Mouse (Mus musculus) kidney, adult 2 months (tissue): ENCODE data around the gene Zfp948. TPM values are rescaled to one million over a fixed set of nuclear protein-coding genes. Genes with fewer than 3 reads are reported as not detected.
A peak's percentile ranks its signal among the peaks of the same experiment; 100 is the strongest.

Experiments
- DNase-seq: peaks from one replicate; pipeline ENCODE4 v3.0.0; 2021
- H3K27ac ChIP-seq: fragments of 200-500 bp; 2 replicates; pipeline ENCODE4 v1.5.1; 2012; ENCODE audit warnings: low read depth, low read length, control low read depth, inconsistent platforms; ENCODE audit not compliant: insufficient read depth
- H3K27me3 ChIP-seq: fragments of 200-500 bp; replicated peaks from 2 replicates; pipeline ENCODE4 v1.6.1; 2012; ENCODE audit warnings: mild to moderate bottlenecking, moderate library complexity, low read length, inconsistent platforms; ENCODE audit not compliant: control insufficient read depth, insufficient read depth
- H3K36me3 ChIP-seq: fragments of 200-500 bp; 2 replicates; pipeline ENCODE4 v1.6.1; 2012; ENCODE audit warnings: mild to moderate bottlenecking, moderate library complexity, low read length, inconsistent platforms; ENCODE audit not compliant: control insufficient read depth, insufficient read depth
- H3K4me1 ChIP-seq: fragments of 200-500 bp; 2 replicates; pipeline ENCODE4 v1.6.1; 2011; ENCODE audit warnings: low read length; ENCODE audit not compliant: control insufficient read depth, insufficient read depth
- H3K4me3 ChIP-seq: fragments of 200-500 bp; 2 replicates; pipeline ENCODE4 v1.5.1; 2011; ENCODE audit warnings: mild to moderate bottlenecking, low read depth, low read length, control low read depth; ENCODE audit not compliant: insufficient read depth
- CTCF ChIP-seq: fragments of 200-500 bp; conservative IDR thresholded peaks from 2 replicates; pipeline ENCODE4 v1.5.1; 2011; ENCODE audit warnings: low read depth, mild to moderate bottlenecking, control low read depth, low read length, moderate library complexity, mixed read lengths; ENCODE audit not compliant: insufficient read depth, insufficient read length
- POLR2A ChIP-seq: fragments of 200-500 bp; IDR thresholded peaks from one replicate; pipeline ENCODE4 v1.6.1; 2011; ENCODE audit warnings: low read depth, low read length, control low read depth
- WGBS: fragments of 180-500 bp; shearing (Covaris S2); methylation state at CpG from one replicate; pipeline ENCODE4 v1.1.7; 2018; 5-methylcytosine and 5-hydroxymethylcytosine counted together
- polyA plus RNA-seq: library from polyadenylated mRNA; depleted of rRNA; stranded (reverse); fragments of >200 nt; gene quantifications from 2 replicates; pipeline ENCODE4 v1.2.3, GENCODE M21; 2012; rRNA removed

The Zfp948 gene
- polyA plus RNA-seq: 0.94 and 1.5 TPM in 2 replicates

DNA sequence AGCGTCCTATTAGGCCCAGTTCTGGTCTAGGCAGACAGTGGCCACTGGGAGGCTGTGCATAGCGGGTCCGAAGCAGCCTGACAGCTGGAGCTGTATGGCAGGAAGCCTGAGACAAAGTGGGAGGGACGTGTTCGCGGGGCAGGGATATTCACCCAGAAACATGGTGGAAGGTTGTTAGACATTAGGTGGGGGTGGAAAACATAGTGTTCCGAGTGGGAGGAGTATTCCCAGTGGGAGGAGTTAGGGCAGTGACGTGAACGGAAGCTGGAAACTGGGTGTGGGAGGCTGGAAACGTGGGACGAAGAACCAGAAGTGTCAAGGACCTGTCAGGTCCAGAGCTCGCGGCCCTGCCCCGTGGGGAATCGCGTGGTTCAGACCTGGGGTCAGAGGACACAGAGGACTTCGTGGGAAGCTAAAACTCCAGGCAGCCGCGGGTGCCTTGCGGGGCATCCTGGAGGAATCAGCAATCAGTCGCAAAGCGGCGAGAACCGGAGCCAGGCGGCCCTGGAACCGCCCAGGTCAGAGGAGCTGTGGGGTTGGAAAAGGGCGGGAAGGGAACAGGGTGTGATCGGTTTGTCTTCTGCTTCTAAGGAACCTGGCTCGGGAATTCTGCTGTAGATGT, at the start of gene Zfp948:
TSS of gene Zfp948 (plus strand) at position 281 of the 622 bp plus-strand sequence.
- DNase-seq: peak; percentile 93
- no peaks in the 10 kb centered on the region; the same call in 1 of the 2 replicates for H3K36me3 ChIP-seq
- H3K4me3 ChIP-seq: peak within 1 kb of the TSS; percentile 61
- peak within 1 kb of the TSS; percentile 91 for H3K27ac ChIP-seq
- no peaks in the 10 kb centered on the region for H3K27me3 ChIP-seq
- TF ChIP-seq CTCF (peak; percentile 30), POLR2A (no peak)
- H3K4me1 ChIP-seq: peaks cover 6% of the 10 kb centered on the region; the same call in 1 of the 2 replicates
- WGBS: under 1% methylated on average over 29 of the region's 29 CpGs

DNA sequence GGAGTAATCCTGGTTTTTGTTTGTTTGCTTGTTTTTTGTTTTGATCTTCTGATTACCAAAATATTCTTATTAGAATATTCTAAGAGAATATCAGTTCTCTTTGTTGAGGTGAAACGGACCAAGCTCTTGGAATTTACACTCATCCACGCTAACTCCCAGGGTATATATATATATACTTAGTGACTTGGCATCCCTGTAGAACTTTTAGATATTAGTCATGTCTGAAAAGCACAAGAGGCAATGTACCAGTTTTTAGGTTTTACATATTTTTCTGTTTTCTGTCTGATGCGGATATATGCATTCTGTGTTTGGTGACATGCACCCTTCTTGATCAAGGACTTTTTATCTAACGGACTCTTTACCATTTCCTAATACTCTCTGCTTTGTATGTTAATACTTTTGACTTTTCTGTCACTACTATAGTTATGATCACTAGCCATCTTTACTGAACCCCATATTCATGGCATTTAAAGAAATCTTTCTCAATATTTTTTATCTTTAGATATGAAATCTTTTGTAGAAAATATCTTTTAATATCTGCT, 49.6 kb upstream of the Zfp948 start:
- peak overlapping the region; percentile 66; the same call in 1 of the 2 replicates for H3K4me3 ChIP-seq

DNA sequence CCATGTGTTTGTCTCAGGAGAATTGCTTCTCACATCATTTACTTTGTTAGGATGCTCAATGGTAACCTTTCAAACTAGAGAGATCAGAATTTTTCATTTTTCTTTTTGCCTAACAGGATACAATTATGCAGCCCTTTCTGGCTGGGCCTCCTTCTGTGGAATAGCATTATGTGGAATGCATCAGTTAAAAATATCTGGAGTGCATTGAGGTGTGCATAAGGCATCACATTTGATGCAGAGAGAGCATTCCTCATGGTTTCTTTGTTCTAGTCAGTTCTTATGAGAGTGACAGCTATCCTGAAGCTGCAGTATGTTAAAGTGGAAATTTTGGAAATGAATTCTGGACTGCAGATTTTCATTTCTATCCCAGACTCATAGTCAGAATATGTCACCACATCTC, 40.5 kb upstream of the Zfp948 start:
- no peak overlapping the region for H3K4me3 ChIP-seq
- H3K36me3 ChIP-seq: no peaks in the 10 kb centered on the region
- no peak overlapping the region for H3K27ac ChIP-seq
- H3K27me3 ChIP-seq: no peaks in the 10 kb centered on the region
- no peaks in the 10 kb centered on the region for H3K4me1 ChIP-seq
- TF ChIP-seq CTCF: no peak
- no peak for TF ChIP-seq POLR2A
- DNase-seq: no peak

More for the DNA sequence above, 49.6 kb upstream of the Zfp948 start:
- Histone ChIP-seq H3K4me1 (peaks cover 5% of the 10 kb centered on the region; the same call in 1 of the 2 replicates), H3K36me3 (no peaks in the 10 kb centered on the region), H3K27me3 (no peaks in the 10 kb centered on the region), H3K27ac (peak overlapping the region; percentile 73)
- 24% methylated on average over 4 of the region's 4 CpGs for WGBS
- no peak for DNase-seq
- TF ChIP-seq CTCF (no peak), POLR2A (no peak)

DNA sequence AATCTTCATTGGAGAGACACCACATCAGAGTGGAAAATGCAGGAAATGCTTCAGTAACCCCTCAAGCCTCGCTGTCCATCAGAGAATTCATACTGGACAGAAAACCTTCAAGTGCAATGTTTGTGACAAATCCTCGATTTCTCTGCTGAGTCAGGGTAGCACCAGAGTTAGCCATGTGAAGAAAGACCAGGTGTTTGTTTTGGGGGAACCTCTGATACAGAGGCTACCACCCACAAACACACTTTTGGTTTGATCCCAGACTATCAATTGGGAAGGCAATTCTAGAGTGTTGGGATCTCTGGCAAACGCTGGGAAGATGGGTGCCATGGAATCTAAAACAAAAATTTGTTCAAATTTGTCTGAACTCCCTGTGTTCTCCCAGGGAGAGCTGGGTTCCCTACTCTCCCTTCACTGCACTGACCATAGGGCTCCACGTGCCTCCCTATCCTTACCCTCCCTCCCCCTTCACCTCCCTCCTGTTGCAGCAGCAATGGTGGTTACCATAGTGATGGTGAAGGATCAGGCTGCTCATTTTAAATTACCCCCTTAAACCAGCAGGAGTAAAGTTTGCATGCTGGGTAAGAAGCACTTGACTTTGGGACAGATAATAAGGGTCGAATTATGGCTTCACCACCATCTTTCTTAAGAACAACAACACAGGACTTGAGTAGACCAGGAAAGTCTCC, 36.0 kb upstream of the Zfp948 start:
- H3K36me3 ChIP-seq: no peaks in the 10 kb centered on the region
- TF ChIP-seq CTCF (no peak), POLR2A (no peak)
- H3K27me3 ChIP-seq: no peaks in the 10 kb centered on the region
- H3K4me3 ChIP-seq: no peak overlapping the region
- peaks cover 8% of the 10 kb centered on the region; the same call in 1 of the 2 replicates for H3K4me1 ChIP-seq
- no peak overlapping the region for H3K27ac ChIP-seq
- no peak for DNase-seq
- 76% methylated on average over 5 of the region's 5 CpGs for WGBS

DNA sequence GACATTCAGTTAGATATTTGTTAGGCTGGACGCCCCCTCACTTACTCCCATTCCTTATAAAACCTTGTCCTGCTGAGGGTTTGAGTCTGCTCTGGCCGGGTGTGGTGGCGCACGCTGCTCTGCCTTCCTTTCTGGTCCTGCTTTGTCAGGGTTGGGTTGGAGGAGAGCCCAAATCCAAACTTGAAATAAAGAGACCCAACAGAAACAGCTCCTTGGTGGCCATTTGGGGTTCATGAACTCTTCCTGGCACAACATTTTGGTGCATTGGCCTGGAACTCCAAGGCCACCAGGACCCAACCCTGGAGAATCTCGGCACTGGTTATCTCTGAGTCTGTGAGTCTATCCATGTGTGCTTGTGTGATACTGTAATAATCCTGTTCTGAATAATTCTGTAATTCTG, 35.2 kb upstream of the Zfp948 start:
- peaks cover 8% of the 10 kb centered on the region; the same call in 1 of the 2 replicates for H3K4me1 ChIP-seq
- peak overlapping the region; percentile 70 for H3K4me3 ChIP-seq
- no peaks in the 10 kb centered on the region for H3K27me3 ChIP-seq
- 51% methylated on average over 5 of the region's 5 CpGs for WGBS
- DNase-seq: no peak
- no peak for TF ChIP-seq CTCF
- no peak for TF ChIP-seq POLR2A
- H3K27ac ChIP-seq: peak overlapping the region; percentile 70
- H3K36me3 ChIP-seq: no peaks in the 10 kb centered on the region

DNA sequence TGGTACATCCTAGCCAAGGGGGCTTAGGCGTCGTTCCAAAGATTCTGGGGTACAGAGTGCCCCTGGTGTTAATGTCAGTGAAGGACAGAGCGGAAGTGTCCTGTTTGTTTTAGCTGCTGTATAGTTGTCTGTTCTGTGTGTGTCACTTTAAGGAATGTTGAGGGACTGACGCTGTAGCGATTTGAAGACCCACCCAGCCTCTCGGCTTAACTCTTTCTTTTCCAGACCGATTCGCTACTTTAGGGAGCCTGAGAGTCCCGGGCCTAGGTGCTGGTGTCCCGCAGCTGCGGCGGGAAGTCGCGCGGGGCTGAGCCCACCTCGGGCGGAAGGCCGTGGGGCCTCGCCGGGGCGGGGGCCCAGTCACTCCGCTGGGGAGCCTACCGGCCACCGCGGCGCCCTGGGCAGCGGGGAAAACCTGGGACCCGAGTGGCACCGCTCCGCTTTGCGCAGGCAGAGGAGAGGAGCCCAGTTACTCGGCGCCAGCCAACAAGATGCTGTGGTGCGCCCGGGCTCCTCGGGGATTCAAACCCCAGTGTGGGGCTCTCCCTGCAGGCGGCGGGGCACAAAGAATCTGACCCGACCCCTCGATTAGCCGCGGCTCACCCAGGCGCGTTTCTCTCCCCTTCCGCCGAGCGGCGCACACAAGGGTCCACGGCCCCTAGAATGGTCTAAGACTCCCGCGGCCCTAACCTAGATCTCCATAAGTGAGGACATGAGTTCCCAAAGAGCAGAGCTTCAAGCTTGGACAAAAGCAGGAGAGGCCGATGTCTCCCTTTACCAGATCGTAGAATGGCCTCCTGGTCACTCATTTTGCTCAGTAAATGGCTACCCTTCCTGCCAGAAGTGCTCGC, 34.5 kb upstream of the Zfp948 start:
- H3K4me3 ChIP-seq: peak overlapping the region; percentile 70
- peaks cover 8% of the 10 kb centered on the region; the same call in 1 of the 2 replicates for H3K4me1 ChIP-seq
- peak overlapping the region; percentile 70 for H3K27ac ChIP-seq
- H3K27me3 ChIP-seq: no peaks in the 10 kb centered on the region
- under 1% methylated on average over 54 of the region's 54 CpGs for WGBS
- DNase-seq: peak; percentile 85
- no peaks in the 10 kb centered on the region for H3K36me3 ChIP-seq
- TF ChIP-seq POLR2A (no peak), CTCF (peak; percentile 17; the same call in 1 of the 2 replicates)
